Mouse (Mus musculus): Measurements from ENCODE around the gene Mmp12.
"Not testable (repeated sequence)": the region's sequence is repeated elsewhere in the genome, so short reads cannot be mapped to it uniquely, and the experiment has no call there.

- not testable (repeated sequence) for TF ChIP-seq CTCF (conservative IDR thresholded peaks at IDR 0.05; ENCODE audit: insufficient read depth, insufficient read length, low read depth, low read length); POLR2A (IDR thresholded peaks at IDR 0.05; ENCODE audit: low read depth, low read length)
These were observed 52.4 kb downstream of the Mmp12 start for GRCm38 (mm10) chr9:7396556-7396955.
